Mouse (Mus musculus): ENCODE measurements around the gene Sorcs3. TPM values are rescaled to one million over a fixed set of nuclear protein-coding genes. Genes with fewer than 3 reads are reported as not detected.

Sorcs3 gene
- total RNA-seq, 2 experiments from 2014 or later = 0.05 to 0.07 TPM

GRCm38 (mm10) chr19:48503896-48504620, 298.2 kb downstream of the Sorcs3 start:
- DNase-seq (ENCODE audit: low spot score in 2 of 2) = no peak

- no peak for DNase-seq (ENCODE audit: low spot score in 2 of 2)
These were observed 318.0 kb downstream of the Sorcs3 start for GRCm38 (mm10) chr19:48523803-48524202.

GRCm38 (mm10) chr19:48524527-48525214, 318.8 kb downstream of the Sorcs3 start:
- no peak for DNase-seq (ENCODE audit: low spot score in 2 of 2)

GRCm38 (mm10) chr19:48533582-48533981, 327.8 kb downstream of the Sorcs3 start:
- no peak for DNase-seq (ENCODE audit: low spot score in 2 of 2)

GRCm38 (mm10) chr19:48544294-48544693, 338.5 kb downstream of the Sorcs3 start:
- DNase-seq (ENCODE audit: low spot score in 2 of 2) = no peak

- no peak for DNase-seq (ENCODE audit: low spot score in 2 of 2)
These were observed 339.8 kb downstream of the Sorcs3 start for GRCm38 (mm10) chr19:48545421-48546132.

- DNase-seq (ENCODE audit: low spot score in 2 of 2) = no peak
These were observed 340.3 kb downstream of the Sorcs3 start for GRCm38 (mm10) chr19:48546133-48546448.

- DNase-seq (ENCODE audit: low spot score in 2 of 2) = no peak
These were observed 342.5 kb downstream of the Sorcs3 start for GRCm38 (mm10) chr19:48548143-48548881.

GRCm38 (mm10) chr19:48559432-48559831, 353.6 kb downstream of the Sorcs3 start:
- DNase-seq (ENCODE audit: low spot score in 2 of 2) = no peak

GRCm38 (mm10) chr19:48575736-48576135, 369.9 kb downstream of the Sorcs3 start:
- DNase-seq (ENCODE audit: low spot score in 2 of 2) = no peak

GRCm38 (mm10) chr19:48577169-48577568, 371.3 kb downstream of the Sorcs3 start:
- no peak for DNase-seq (ENCODE audit: low spot score in 2 of 2)

- no peak for DNase-seq (ENCODE audit: low spot score in 2 of 2)
These were observed 379.2 kb downstream of the Sorcs3 start for GRCm38 (mm10) chr19:48584938-48585560.

GRCm38 (mm10) chr19:48616951-48617350, 411.1 kb downstream of the Sorcs3 start:
- DNase-seq (ENCODE audit: low spot score in 2 of 2) = no peak

GRCm38 (mm10) chr19:48630671-48631327, 425.0 kb downstream of the Sorcs3 start:
- no peak for DNase-seq (ENCODE audit: low spot score in 2 of 2)

- DNase-seq (ENCODE audit: low spot score in 2 of 2) = no peak
These were observed 436.7 kb downstream of the Sorcs3 start for GRCm38 (mm10) chr19:48642566-48642965.

- DNase-seq (ENCODE audit: low spot score in 2 of 2) = no peak
These were observed 444.1 kb downstream of the Sorcs3 start for GRCm38 (mm10) chr19:48649941-48650340.

GRCm38 (mm10) chr19:48651617-48652016, 445.8 kb downstream of the Sorcs3 start:
- DNase-seq (ENCODE audit: low spot score in 2 of 2) = no peak

- DNase-seq (ENCODE audit: low spot score in 2 of 2) = no peak
These were observed 454.4 kb downstream of the Sorcs3 start for GRCm38 (mm10) chr19:48660201-48660600.

- no peak for DNase-seq (ENCODE audit: low spot score in 2 of 2)
These were observed 474.1 kb downstream of the Sorcs3 start for GRCm38 (mm10) chr19:48679896-48680295.

- peak in 1 of 2 experiments; percentile 17 for DNase-seq (ENCODE audit: low spot score in 2 of 2)
These were observed 476.7 kb downstream of the Sorcs3 start for GRCm38 (mm10) chr19:48682485-48682884.

Measured in gastrocnemius, postnatal 4 days (tissue).